Mouse (Mus musculus) intestine, embryonic 16.5 days (tissue): ENCODE measurements at regions not wholly inside any gene's neighbourhood (a gene's known extent, or its start where the extent isn't known, plus 50 kb on each side); places are given as distances from the start of the nearest gene placed in this dataset.
"Not testable (repeated sequence)": the region's sequence is repeated elsewhere in the genome, so short reads cannot be mapped to it uniquely, and the experiment has no call there.

Experiments used
- ATAC-seq: fragments of 200-750 bp; cut with Nextera tagmentation; 2 replicates; pipeline ENCODE4 v1.8.0; 2017; ENCODE audit warnings: moderate TSS enrichment, moderate library complexity
- H3K27ac ChIP-seq: fragments of 300-500 bp; sonication (generic); 2 replicates; pipeline ENCODE4 v1.5.1; 2014; ENCODE audit warnings: mild to moderate bottlenecking, low read length
- H3K27me3 ChIP-seq: fragments of 300-500 bp; sonication (generic); replicated peaks from 2 replicates; pipeline ENCODE4 v1.6.1; 2014; ENCODE audit warnings: low read length, control low read depth, mixed read lengths; ENCODE audit not compliant: control insufficient read depth, insufficient read depth
- H3K36me3 ChIP-seq: fragments of 300-500 bp; sonication (generic); 2 replicates; pipeline ENCODE4 v1.6.1; 2014; ENCODE audit warnings: low read length, control low read depth; ENCODE audit not compliant: control insufficient read depth, insufficient read depth
- H3K4me1 ChIP-seq: fragments of 300-500 bp; sonication (generic); 2 replicates; pipeline ENCODE4 v1.6.1; 2014; ENCODE audit warnings: low read length, control low read depth, mixed read lengths; ENCODE audit not compliant: control insufficient read depth, insufficient read depth
- H3K4me2 ChIP-seq: fragments of 300-500 bp; sonication (generic); 2 replicates; pipeline ENCODE4 v1.6.1; 2014; ENCODE audit warnings: low read depth, low read length, control low read depth
- H3K4me3 ChIP-seq: fragments of 300-500 bp; sonication (generic); 2 replicates; pipeline ENCODE4 v1.5.1; 2014; ENCODE audit warnings: mild to moderate bottlenecking, low read length
- H3K9ac ChIP-seq: fragments of 300-500 bp; sonication (generic); 2 replicates; pipeline ENCODE4 v1.6.1; 2014; ENCODE audit warnings: low read depth, low read length
- H3K9me3 ChIP-seq: fragments of 300-500 bp; sonication (generic); 2 replicates; pipeline ENCODE4 v1.6.1; 2016; ENCODE audit warnings: low read length, control low read depth; ENCODE audit not compliant: control insufficient read depth
- WGBS: fragments of 180-500 bp; shearing (Covaris S2); extraction: QIAGEN DNeasy Blood & Tissue Kit; methylation state at CpG from one replicate; pipeline ENCODE4 v1.1.7; 2014; 5-methylcytosine and 5-hydroxymethylcytosine counted together

DNA sequence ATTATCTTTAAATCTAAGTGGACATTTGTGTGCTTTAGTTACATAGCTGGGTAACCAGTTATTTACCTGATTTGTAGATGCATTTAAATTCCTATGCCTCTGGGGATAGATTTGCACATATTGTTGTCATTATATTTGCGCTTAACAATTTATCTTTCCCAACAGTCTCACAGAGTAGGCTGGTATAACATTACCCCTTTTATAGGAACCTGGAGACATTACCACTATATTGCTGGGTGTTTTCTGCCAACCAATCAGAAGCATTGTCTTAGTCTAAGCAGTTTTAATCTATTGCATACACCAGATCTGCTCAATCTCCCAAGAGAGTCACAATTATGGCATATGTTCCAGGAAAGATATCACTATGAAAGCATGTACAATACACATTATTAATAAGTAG lies 149.8 kb downstream of the Rbm43 start:
- no peaks in the 10 kb centered on the region for H3K27me3 ChIP-seq
- H3K9ac ChIP-seq: no peak overlapping the region
- no peaks in the 10 kb centered on the region for H3K9me3 ChIP-seq
- no peaks in the 10 kb centered on the region for H3K4me1 ChIP-seq
- H3K4me2 ChIP-seq: no peak overlapping the region
- no peak overlapping the region for H3K27ac ChIP-seq
- no peak for ATAC-seq
- H3K36me3 ChIP-seq: no peaks in the 10 kb centered on the region
- H3K4me3 ChIP-seq: no peak overlapping the region
- WGBS: 92% methylated on average over 1 of the region's 1 CpGs

DNA sequence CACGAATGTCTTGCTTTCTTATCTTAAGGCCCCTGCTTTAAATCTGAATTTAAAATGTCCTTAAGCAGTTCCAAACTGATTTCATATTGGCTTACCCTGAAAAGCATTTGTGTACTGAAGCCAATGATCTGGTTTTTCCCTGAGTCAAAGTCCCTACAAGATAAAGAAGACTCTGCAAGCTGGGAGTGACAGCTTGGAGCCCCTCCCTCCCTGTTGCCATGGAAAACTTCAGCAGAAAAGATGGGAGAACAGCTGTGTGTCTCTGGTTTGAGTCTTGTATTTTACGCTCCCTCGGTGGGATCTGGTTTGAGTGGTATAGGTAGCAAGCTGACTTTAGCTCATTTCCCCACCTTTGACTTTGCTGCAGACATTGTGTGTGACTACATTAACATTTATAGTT lies 146.1 kb downstream of the Rbm43 start:
- Histone ChIP-seq H3K36me3 (no peaks in the 10 kb centered on the region), H3K4me3 (no peak overlapping the region), H3K9me3 (no peaks in the 10 kb centered on the region), H3K9ac (no peak overlapping the region), H3K27ac (no peak overlapping the region), H3K4me2 (no peak overlapping the region), H3K4me1 (no peaks in the 10 kb centered on the region), H3K27me3 (no peaks in the 10 kb centered on the region)
- ATAC-seq: no peak
- WGBS: 70% methylated on average over 3 of the region's 3 CpGs

DNA sequence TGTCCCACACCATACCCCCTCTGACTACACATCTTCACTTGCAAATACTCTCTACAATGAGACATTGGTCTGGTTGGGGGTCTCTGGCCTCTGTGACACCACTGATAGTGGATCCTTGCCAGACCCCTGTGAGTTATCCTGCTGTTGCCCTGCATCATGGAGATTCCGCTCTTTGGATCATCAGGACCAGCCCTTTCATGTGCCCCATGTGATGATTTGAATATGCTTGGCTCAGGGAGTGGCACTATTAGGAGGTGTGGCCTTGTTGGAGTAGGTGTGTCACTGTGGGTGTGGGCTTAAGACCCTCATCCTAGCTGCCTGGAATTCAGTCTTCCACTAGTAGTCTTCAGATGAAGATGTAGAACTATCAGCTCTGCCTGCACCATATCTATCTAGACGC lies 141.7 kb downstream of the Rbm43 start:
- H3K4me2 ChIP-seq, H3K27ac ChIP-seq, H3K27me3 ChIP-seq, H3K4me3 ChIP-seq, H3K4me1 ChIP-seq, H3K9ac ChIP-seq, H3K9me3 ChIP-seq, H3K36me3 ChIP-seq, ATAC-seq: not testable (repeated sequence)
- WGBS: 93% methylated on average over 2 of the region's 2 CpGs

DNA sequence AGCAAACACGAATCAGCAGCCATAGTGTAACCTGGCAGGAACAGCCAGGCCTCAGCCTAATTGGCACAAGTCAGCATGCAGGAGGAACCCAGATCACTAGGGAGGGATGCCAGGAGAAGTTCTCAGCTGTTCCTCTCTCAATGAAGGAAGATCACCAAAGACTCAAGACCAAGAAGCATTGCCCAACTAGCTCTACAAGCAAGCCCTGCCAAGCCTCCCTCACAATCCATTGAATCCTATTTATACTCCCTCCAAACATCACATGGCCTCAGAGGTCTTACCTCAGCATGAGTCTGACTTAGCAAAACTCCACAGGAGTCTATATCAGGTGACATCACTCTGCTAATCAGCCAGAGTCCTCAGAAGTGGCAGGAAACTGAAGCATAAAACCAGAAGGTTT lies 135.1 kb downstream of the Rbm43 start:
- ATAC-seq: no peak
- H3K9me3 ChIP-seq: no peaks in the 10 kb centered on the region
- H3K27ac ChIP-seq: no peak overlapping the region
- H3K36me3 ChIP-seq: no peaks in the 10 kb centered on the region
- WGBS: 86% methylated on average over 1 of the region's 1 CpGs
- no peak overlapping the region for H3K4me3 ChIP-seq
- no peak overlapping the region for H3K4me2 ChIP-seq
- H3K27me3 ChIP-seq: no peaks in the 10 kb centered on the region
- no peak overlapping the region for H3K9ac ChIP-seq
- no peaks in the 10 kb centered on the region for H3K4me1 ChIP-seq

DNA sequence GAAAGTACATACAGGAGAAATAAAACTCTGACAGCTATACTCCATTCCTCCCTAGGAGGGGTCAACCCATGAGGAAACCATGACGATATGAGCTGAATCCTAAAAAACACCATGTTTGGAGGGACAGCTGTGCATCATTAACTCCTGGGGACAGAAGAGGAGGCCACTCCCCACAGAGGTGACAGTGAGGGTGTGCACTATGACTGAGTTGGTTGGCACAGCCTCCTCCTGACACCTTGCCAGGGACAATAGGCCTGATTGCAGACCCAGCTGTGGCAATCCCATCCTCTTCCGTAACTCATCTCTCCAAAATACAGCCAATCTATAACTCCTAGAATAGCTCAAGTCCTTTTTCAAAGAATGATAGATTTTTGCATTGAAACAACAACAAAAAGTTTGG lies 112.0 kb downstream of the Rbm43 start:
- Histone ChIP-seq H3K27ac (no peak overlapping the region), H3K4me1 (no peaks in the 10 kb centered on the region), H3K9ac (no peak overlapping the region), H3K36me3 (no peaks in the 10 kb centered on the region), H3K4me2 (no peak overlapping the region), H3K27me3 (no peaks in the 10 kb centered on the region), H3K9me3 (no peaks in the 10 kb centered on the region), H3K4me3 (no peak overlapping the region)
- 69% methylated on average over 2 of the region's 2 CpGs for WGBS
- no peak for ATAC-seq

DNA sequence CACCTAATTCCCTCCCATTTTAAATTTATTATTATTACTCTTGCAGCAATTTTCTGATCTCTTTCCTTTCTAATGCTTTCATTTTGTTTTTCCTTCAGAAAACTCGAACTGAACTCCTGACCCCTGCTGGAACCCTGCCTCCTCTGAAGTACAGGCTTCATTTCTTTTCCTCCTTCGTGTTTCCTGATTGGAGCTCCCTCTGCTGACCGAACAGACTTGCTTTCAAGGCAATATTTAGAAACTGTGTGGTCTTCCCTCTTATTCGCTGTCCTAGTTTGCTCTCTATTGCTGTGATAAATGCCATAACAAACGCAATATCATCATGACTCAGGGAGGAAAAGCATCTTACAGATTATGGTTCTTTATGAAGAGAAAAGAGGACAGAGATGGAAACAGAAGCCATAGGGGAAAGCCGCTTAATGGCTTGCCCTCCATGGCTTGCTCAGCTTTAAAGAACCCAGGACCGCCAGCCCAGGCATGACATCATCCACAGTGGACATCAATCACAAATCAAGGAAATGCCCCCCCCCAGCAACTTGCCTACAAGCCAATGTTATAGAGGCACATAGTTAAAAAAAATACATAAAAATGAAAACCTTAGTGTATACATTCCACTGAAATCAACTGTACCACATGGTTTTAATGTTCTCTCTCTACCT lies 104.5 kb downstream of the Rbm43 start:
- 31% methylated on average over 7 of the region's 7 CpGs for WGBS
- peak; percentile 73 for ATAC-seq
- no peaks in the 10 kb centered on the region for H3K9me3 ChIP-seq
- H3K4me1 ChIP-seq: no peaks in the 10 kb centered on the region
- no peak overlapping the region for H3K9ac ChIP-seq
- 0 out of 2 replicates have a peak overlapping the region, but pooled peaks have one; percentile 8 for H3K4me2 ChIP-seq
- H3K4me3 ChIP-seq: no peak overlapping the region
- no peaks in the 10 kb centered on the region for H3K36me3 ChIP-seq
- H3K27me3 ChIP-seq: no peaks in the 10 kb centered on the region
- H3K27ac ChIP-seq: no peak overlapping the region

DNA sequence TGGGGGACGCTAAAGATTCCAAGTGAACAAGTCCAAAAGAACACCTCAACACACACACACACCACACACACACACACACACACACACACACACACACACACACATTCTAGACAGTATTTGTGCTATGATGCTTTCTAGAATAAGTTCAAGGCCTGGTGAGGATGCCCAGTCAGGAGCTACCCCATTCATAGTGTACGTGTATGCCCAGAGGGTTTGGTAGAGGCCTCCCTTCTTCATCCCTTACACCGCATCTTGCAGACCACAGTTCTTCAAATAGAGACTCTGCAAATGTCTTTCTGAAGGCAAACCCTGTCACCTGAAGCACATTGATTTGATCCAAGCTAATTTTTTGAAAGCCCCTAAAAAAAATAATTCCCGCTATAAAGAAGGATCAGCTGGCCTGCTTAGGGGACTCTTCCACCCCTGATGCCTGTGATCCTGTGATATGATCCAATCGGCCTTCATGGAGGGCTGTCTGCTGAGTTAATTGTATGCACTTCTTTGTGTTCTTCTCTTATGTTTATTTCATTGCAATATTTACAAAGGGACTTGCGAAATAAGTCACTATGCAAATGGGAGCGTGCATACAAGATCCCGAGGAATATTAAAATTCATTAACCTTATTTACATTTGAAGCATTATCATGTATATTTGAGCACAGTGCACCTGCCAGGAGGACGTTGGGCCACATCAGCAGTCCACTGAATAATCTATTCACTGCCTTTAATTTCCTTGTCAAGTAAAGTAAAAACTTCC lies 103.8 kb downstream of the Rbm43 start:
- H3K27ac ChIP-seq: no peak overlapping the region
- no peaks in the 10 kb centered on the region for H3K27me3 ChIP-seq
- H3K4me1 ChIP-seq: no peaks in the 10 kb centered on the region
- H3K36me3 ChIP-seq: no peaks in the 10 kb centered on the region
- H3K9me3 ChIP-seq: no peaks in the 10 kb centered on the region
- no peak overlapping the region for H3K4me3 ChIP-seq
- 86% methylated on average over 9 of the region's 9 CpGs for WGBS
- ATAC-seq: no peak
- H3K4me2 ChIP-seq: no peak overlapping the region
- no peak overlapping the region for H3K9ac ChIP-seq

DNA sequence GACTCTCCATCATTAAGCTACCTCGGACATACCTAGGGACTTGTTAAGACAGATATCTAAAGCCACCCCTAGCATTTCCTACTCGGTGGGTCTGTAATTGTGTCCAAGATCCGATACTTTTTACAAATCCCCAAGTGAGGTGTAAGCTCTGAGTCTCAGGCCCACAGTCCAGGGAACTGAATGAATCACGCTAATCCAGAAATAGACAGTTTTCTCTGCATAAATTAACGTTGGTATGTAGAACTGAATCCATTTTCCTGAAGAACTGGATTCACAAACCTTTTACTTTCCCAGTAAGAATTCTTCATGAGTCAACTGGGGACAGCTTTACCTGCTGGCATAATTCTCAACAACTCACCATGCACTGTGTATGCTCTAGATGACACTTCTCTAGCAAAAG lies 97.1 kb downstream of the Rbm43 start:
- Histone ChIP-seq H3K4me2 (no peak overlapping the region), H3K9me3 (no peaks in the 10 kb centered on the region), H3K9ac (no peak overlapping the region), H3K4me3 (no peak overlapping the region), H3K4me1 (no peaks in the 10 kb centered on the region), H3K36me3 (no peaks in the 10 kb centered on the region), H3K27me3 (no peaks in the 10 kb centered on the region), H3K27ac (no peak overlapping the region)
- no peak for ATAC-seq
- 85% methylated on average over 5 of the region's 5 CpGs for WGBS

DNA sequence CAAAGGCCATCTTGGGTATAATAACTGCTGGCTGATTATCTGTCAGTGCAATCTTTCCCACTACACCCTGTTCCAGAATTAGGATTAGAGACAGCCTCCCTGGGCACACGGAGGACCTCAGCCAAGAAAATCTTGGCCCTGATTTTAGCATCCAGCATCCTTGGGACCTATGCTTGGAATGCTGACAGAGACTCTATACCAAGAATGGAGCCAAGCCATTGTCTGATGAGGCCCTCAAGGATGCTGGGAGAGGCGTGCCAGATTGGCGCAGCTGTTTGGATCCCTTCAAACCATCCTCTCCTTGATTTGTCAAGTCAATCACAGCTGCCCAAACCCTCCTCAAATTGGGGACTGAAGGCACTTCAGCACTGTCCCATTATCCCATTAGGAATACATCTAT lies 94.2 kb downstream of the Rbm43 start:
- Histone ChIP-seq H3K4me2 (no peak overlapping the region), H3K4me3 (no peak overlapping the region), H3K36me3 (no peaks in the 10 kb centered on the region), H3K27me3 (no peaks in the 10 kb centered on the region), H3K27ac (no peak overlapping the region), H3K4me1 (no peaks in the 10 kb centered on the region), H3K9me3 (no peaks in the 10 kb centered on the region), H3K9ac (no peak overlapping the region)
- ATAC-seq: no peak
- WGBS: 88% methylated on average over 3 of the region's 3 CpGs

DNA sequence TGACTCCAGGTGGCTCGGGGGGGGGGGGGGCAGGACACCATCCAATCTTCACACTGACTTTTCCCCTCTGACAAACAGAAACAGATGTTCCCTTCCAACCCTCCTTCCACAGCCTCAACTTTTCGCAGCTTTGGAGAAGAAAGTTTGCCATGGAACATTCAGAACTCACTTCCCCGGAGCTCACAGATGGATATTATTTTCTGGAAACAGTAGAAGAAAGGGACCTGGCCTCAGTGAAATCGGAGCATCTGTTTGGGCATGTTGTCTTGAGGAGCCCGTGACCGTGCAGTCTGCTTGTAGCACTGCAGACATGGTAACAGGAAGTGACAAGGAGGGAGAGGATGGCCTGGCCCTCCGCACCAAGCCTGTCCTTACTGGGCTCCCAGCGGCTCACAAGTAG lies 90.1 kb downstream of the Rbm43 start:
- no peak for ATAC-seq
- 74% methylated on average over 8 of the region's 8 CpGs for WGBS
- H3K4me1 ChIP-seq: no peaks in the 10 kb centered on the region

More for the DNA sequence above, 90.1 kb downstream of the Rbm43 start:
- Histone ChIP-seq H3K36me3 (no peaks in the 10 kb centered on the region), H3K27ac (no peak overlapping the region), H3K4me3 (no peak overlapping the region), H3K9me3 (no peaks in the 10 kb centered on the region), H3K27me3 (no peaks in the 10 kb centered on the region), H3K9ac (no peak overlapping the region), H3K4me2 (no peak overlapping the region)
